Mouse (Mus musculus) heart, embryonic 13.5 days (tissue): ENCODE results near the gene Tulp1. TPM values are rescaled to one million over a fixed set of nuclear protein-coding genes. Genes with fewer than 3 reads are reported as not detected.
"Not testable (repeated sequence)": the region's sequence is repeated elsewhere in the genome, so short reads cannot be mapped to it uniquely, and the experiment has no call there.

Experiments
- ATAC-seq: fragments of 200-750 bp; cut with Nextera tagmentation; 2 replicates; pipeline ENCODE4 v1.8.0; 2017; ENCODE audit warnings: moderate TSS enrichment; ENCODE audit not compliant: insufficient number of reproducible peaks, low FRiP score, low TSS enrichment; ENCODE audit errors: extremely low read depth
- H3K27ac ChIP-seq: fragments of 300-500 bp; sonication (generic); replicated peaks from 2 replicates; pipeline ENCODE4 v1.5.1; 2015; ENCODE audit warnings: moderate library complexity, mild to moderate bottlenecking, inconsistent platforms
- H3K27me3 ChIP-seq: fragments of 300-500 bp; sonication (generic); replicated peaks from 2 replicates; pipeline ENCODE4 v1.6.1; 2015; ENCODE audit warnings: mild to moderate bottlenecking, inconsistent platforms
- H3K36me3 ChIP-seq: fragments of 300-500 bp; sonication (generic); 2 replicates; pipeline ENCODE4 v1.6.1; 2015; ENCODE audit warnings: mild to moderate bottlenecking, inconsistent platforms
- H3K4me1 ChIP-seq: fragments of 300-500 bp; sonication (generic); 2 replicates; pipeline ENCODE4 v1.6.1; 2015; ENCODE audit warnings: inconsistent platforms
- H3K4me2 ChIP-seq: fragments of 300-500 bp; sonication (generic); 2 replicates; pipeline ENCODE4 v1.6.1; 2015; ENCODE audit warnings: inconsistent platforms, mild to moderate bottlenecking, moderate library complexity
- H3K4me3 ChIP-seq: fragments of 300-500 bp; sonication (generic); 2 replicates; pipeline ENCODE4 v1.5.1; 2015; ENCODE audit warnings: moderate library complexity, mild to moderate bottlenecking, inconsistent platforms
- H3K9ac ChIP-seq: fragments of 300-500 bp; sonication (generic); 2 replicates; pipeline ENCODE4 v1.6.1; 2015; ENCODE audit warnings: inconsistent platforms, mild to moderate bottlenecking, moderate library complexity
- H3K9me3 ChIP-seq: fragments of 300-500 bp; sonication (generic); 2 replicates; pipeline ENCODE4 v1.6.1; 2016; ENCODE audit warnings: inconsistent platforms
- WGBS: fragments of 180-500 bp; shearing (Covaris S2); methylation state at CpG from one replicate; pipeline ENCODE4 v1.1.7; 2015; ENCODE audit warnings: mixed read lengths; 5-methylcytosine and 5-hydroxymethylcytosine counted together
- polyA plus RNA-seq: library from polyadenylated mRNA; unstranded; fragments of >200 nt; fragmentation: Nextera tagmentation; extraction: Ambion mirVana; gene quantifications from 2 replicates; pipeline ENCODE4 v1.2.1, GENCODE M21; 2015

The Tulp1 gene
- polyA plus RNA-seq, 1 experiment from 2014 or later, result 4.1 TPM

GRCm38 (mm10) chr17:28368449-28368848 is 3.4 kb upstream of the Tulp1 start:
- H3K27me3 ChIP-seq, result peaks cover 29% of the 10 kb centered on the region
- H3K36me3 ChIP-seq, result no peaks in the 10 kb centered on the region
- H3K27ac ChIP-seq, result no peak overlapping the region
- no peak; the same call in 1 of the 2 replicates for ATAC-seq
- WGBS, result 6% methylated on average over 13 of the region's 13 CpGs
- H3K4me2 ChIP-seq, result peak overlapping the region; percentile 14; the same call in 1 of the 2 replicates
- no peak overlapping the region for H3K4me3 ChIP-seq
- no peaks in the 10 kb centered on the region for H3K9me3 ChIP-seq
- H3K4me1 ChIP-seq, result peaks cover 16% of the 10 kb centered on the region
- no peak overlapping the region for H3K9ac ChIP-seq

DNA sequence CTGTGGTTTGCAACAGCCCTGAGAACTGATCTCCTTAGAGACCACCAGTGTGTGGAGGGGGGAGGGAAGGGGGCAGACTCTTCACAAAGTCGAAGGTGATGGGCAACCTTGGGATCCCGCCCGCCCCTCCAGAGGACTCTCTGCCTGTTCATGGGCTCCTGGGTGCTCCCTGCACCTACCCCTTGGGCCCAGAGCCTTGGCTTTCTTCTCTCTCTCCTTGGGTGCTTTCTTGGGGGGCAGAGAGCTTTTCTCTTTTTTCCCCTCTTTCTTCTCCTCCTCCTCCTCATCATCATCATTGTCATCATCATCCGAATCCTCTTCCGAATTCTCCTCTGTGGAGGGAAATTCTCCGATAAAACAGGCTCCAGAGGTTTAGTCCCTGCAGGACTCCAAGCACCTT is 1.5 kb downstream of the Tulp1 start:
- H3K36me3 ChIP-seq, result no peaks in the 10 kb centered on the region
- peaks cover 30% of the 10 kb centered on the region for H3K4me1 ChIP-seq
- H3K4me3 ChIP-seq, result peak overlapping the region; percentile 48
- H3K4me2 ChIP-seq, result peak overlapping the region; percentile 73
- H3K9me3 ChIP-seq, result 0 out of 2 replicates have a peak, but pooled peaks cover 3% of the 10 kb centered on the region
- 14% methylated on average over 6 of the region's 6 CpGs for WGBS
- H3K27me3 ChIP-seq, result peaks cover 74% of the 10 kb centered on the region
- H3K9ac ChIP-seq, result peak overlapping the region; percentile 77
- no peak for ATAC-seq
- H3K27ac ChIP-seq, result no peak overlapping the region

- no peak for ATAC-seq
- Histone ChIP-seq H3K36me3 (no peaks in the 10 kb centered on the region), H3K4me3 (peak overlapping the region; percentile 48), H3K4me1 (peaks cover 34% of the 10 kb centered on the region), H3K9ac (peak overlapping the region; percentile 77), H3K4me2 (peak overlapping the region; percentile 73), H3K9me3 (0 out of 2 replicates have a peak, but pooled peaks cover 3% of the 10 kb centered on the region), H3K27me3 (peaks cover 81% of the 10 kb centered on the region), H3K27ac (no peak overlapping the region)
- 4% methylated on average over 25 of the region's 25 CpGs for WGBS
Measured at GRCm38 (mm10) chr17:28362653-28363292, 2.2 kb downstream of the Tulp1 start.

- 37% methylated on average over 11 of the region's 11 CpGs for WGBS
- no peak overlapping the region for H3K27ac ChIP-seq
- 0 out of 2 replicates have a peak, but pooled peaks cover 3% of the 10 kb centered on the region for H3K9me3 ChIP-seq
- peak overlapping the region; percentile 77 for H3K9ac ChIP-seq
- no peak for ATAC-seq
- peak overlapping the region; percentile 48 for H3K4me3 ChIP-seq
- H3K36me3 ChIP-seq, result no peaks in the 10 kb centered on the region
- peaks cover 88% of the 10 kb centered on the region for H3K27me3 ChIP-seq
- H3K4me1 ChIP-seq, result peaks cover 34% of the 10 kb centered on the region
- H3K4me2 ChIP-seq, result peak overlapping the region; percentile 73
Measured at GRCm38 (mm10) chr17:28361921-28362652, 2.9 kb downstream of the Tulp1 start.

- 70% methylated on average over 9 of the region's 9 CpGs for WGBS
- H3K36me3 ChIP-seq, result no peaks in the 10 kb centered on the region
- no peak overlapping the region for H3K4me2 ChIP-seq
- no peak overlapping the region for H3K4me3 ChIP-seq
- no peak overlapping the region for H3K9ac ChIP-seq
- no peak overlapping the region for H3K27ac ChIP-seq
- 0 out of 2 replicates have a peak, but pooled peaks cover 3% of the 10 kb centered on the region for H3K9me3 ChIP-seq
- no peak for ATAC-seq
- peaks cover 42% of the 10 kb centered on the region for H3K4me1 ChIP-seq
- peaks cover 91% of the 10 kb centered on the region for H3K27me3 ChIP-seq
Measured at GRCm38 (mm10) chr17:28360531-28361277, 4.3 kb downstream of the Tulp1 start.

DNA sequence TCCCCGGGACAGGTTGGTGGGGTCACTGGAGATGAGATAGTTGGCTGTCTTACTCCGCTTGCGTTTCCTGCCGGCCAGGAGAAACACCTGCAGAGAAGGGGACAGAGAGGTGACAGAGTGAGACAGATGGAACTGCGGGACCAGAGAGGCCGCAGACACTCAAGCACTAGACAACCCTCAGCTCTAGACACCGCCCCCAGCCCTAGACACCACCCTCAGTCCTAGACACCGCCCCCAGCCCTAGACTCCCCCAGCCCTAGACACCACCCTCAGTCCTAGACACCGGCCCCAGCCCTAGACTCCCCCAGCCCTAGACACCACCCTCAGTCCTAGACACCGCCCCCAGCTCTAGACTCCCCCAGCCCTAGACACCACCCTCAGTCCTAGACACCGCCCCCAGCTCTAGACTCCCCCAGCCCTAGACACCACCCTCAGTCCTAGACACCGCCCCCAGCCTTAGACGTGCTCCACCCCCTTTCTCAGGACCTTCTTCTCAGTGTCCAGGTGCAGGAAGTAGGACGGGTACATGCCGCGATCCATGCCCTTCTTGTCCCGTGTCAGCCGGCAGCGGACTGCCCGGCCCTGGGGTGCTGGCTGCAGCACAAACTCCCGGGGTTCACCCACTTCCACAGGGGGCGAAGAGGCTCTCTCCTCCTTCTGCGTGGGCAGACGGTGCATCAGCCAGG is 6.3 kb downstream of the Tulp1 start:
- H3K4me1 ChIP-seq, result peaks cover 33% of the 10 kb centered on the region
- not testable (repeated sequence) for H3K36me3 ChIP-seq, H3K9me3 ChIP-seq, H3K27ac ChIP-seq, ATAC-seq, H3K9ac ChIP-seq, H3K4me3 ChIP-seq
- H3K4me2 ChIP-seq, result 0 out of 2 replicates have a peak overlapping the region, but pooled peaks have one; percentile 18
- H3K27me3 ChIP-seq, result peaks cover 78% of the 10 kb centered on the region
- 16% methylated on average over 20 of the region's 24 CpGs for WGBS

DNA sequence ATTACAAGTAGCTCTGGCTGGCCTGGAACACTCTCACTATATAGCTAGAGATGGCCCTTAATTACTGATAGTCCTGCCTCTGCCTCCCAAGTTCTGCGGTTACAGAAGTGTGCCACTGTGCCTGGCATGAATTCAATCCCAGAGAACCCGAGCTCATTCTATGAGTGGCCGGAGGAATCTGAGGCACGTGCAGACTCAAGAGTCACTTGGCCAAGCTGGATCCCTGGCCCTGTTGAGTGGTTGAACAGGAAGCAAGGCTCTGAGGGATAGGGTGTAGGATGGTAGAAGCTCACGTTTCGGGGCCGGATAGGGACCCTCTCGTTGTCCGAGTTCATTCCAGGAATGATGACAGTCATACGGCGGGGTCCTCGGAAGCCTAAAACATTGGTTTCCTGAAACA is 9.2 kb downstream of the Tulp1 start:
- Histone ChIP-seq H3K9ac (no peak overlapping the region), H3K4me1 (peaks cover 26% of the 10 kb centered on the region), H3K9me3 (0 out of 2 replicates have a peak, but pooled peaks cover 3% of the 10 kb centered on the region), H3K4me2 (no peak overlapping the region), H3K27ac (no peak overlapping the region), H3K36me3 (no peaks in the 10 kb centered on the region), H3K4me3 (no peak overlapping the region), H3K27me3 (peaks cover 73% of the 10 kb centered on the region)
- 71% methylated on average over 12 of the region's 12 CpGs for WGBS
- no peak for ATAC-seq

DNA sequence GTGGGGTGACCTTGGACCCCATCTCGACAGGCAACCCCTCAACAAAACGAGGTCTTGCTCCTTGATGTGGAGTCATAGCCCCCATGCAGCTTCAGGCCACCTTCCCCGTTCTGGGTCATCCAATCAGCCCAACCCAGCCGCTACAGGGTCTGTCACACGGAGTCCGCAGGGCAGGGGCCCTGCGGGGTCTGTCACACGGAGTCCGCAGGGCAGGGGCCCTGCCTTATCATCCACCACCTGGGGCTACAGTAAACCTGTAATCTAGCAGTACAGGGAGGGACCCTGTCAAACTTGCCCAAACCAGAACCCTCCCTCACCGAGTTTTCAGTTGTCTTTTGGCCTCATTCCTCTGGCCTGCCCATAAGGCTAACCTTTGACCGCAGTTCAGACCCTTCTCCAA is 13.0 kb downstream of the Tulp1 start:
- Histone ChIP-seq H3K27ac (no peak overlapping the region), H3K4me2 (peak overlapping the region; percentile 91), H3K9ac (no peak overlapping the region; the same call in 1 of the 2 replicates), H3K4me3 (peak overlapping the region; percentile 89; the same call in 1 of the 2 replicates), H3K9me3 (no peaks in the 10 kb centered on the region), H3K36me3 (no peaks in the 10 kb centered on the region), H3K27me3 (peaks cover 35% of the 10 kb centered on the region), H3K4me1 (peaks cover 46% of the 10 kb centered on the region)
- 29% methylated on average over 11 of the region's 11 CpGs for WGBS
- ATAC-seq, result no peak

DNA sequence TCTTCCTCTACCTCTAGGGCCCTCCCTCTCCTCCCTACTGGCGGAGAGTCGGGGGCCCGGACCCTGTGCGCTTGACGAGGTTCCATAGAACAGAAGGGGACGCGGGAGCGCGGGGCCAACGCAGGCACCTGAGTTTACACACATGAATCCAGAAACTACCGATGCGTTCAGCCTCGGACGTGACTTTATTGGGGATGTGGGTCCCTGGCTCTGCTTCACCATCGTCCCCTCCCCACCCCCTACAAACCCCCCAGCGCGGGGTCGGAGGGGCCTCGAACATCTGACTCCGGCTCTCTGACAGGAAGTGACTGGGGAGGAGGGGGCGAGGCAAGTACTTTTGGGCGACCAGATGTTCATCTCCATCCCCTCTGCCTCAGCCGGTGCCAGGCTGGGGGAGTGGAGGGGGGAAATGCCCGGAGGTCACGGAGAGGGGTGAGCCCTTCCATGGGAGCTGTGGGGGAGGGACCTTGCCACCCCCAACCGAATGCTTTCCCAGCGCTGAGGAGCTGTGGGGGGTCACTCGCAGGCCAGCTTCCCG is 13.6 kb downstream of the Tulp1 start:
- Histone ChIP-seq H3K4me1 (peaks cover 50% of the 10 kb centered on the region), H3K27ac (peak overlapping the region; percentile 96), H3K9me3 (no peaks in the 10 kb centered on the region), H3K36me3 (no peaks in the 10 kb centered on the region), H3K4me2 (peak overlapping the region; percentile 91), H3K4me3 (peak overlapping the region; percentile 89), H3K9ac (peak overlapping the region; percentile 97), H3K27me3 (peaks cover 33% of the 10 kb centered on the region)
- 2% methylated on average over 29 of the region's 29 CpGs for WGBS
- no peak for ATAC-seq

DNA sequence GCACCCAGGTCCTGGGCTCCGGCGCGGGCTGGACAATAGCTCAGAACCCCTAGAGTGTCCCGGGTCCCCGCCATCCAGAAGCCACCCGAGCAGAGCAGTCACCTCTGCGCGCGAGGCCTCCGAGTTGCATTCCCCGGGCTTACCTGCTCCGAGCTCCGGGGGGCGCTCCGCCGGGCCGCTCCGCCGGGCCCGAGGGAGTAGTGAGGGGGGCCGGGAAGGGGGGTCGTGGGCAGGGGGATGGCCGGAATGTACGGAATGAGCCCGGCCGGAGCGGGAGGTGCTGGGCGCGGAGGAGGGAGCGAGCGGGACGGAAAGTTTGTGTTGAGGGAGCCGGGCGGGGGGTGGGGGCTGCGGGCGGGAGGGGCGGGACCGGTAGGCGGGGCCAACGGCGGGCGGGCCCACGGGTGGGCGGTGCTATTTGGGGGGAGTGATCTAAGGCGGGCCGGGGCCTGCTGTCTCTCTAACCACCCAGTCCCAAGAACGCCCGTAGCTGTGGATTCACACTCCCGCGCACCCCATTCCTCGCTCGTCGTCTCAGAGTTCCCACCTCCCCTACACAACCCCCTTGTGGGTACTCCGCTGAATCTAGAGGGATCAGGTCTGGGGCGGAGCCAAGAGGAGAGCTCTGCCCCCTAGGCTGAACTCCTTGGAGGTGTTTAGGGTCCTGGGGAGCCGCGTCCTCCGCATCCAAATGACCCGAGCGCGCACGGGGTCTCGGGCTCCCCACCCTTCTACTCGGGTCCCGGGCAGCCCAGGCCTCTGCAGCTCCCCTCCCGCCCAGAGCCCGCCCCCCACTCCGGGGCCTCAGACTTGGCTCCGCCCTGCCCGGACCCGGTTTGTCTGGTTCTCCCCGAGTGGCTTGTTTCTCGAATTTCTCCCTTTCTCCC is 14.3 kb downstream of the Tulp1 start, which contains the start of gene Tead3:
Tead3 (minus strand) TSS at position 352 of the 887 bp plus-strand sequence.
- Histone ChIP-seq H3K9ac (peak within 1 kb of the TSS; percentile 97), H3K27ac (peak within 1 kb of the TSS; percentile 96), H3K4me3 (peak within 1 kb of the TSS; percentile 89), H3K9me3 (no peaks in the 10 kb centered on the region), H3K36me3 (no peaks in the 10 kb centered on the region), H3K4me2 (peak within 1 kb of the TSS; percentile 91), H3K27me3 (peaks cover 28% of the 10 kb centered on the region), H3K4me1 (peaks cover 50% of the 10 kb centered on the region)
- 1% methylated on average over 57 of the region's 73 CpGs for WGBS
- ATAC-seq, result peak; percentile 77
